Mouse (Mus musculus): ENCODE measurements around the gene Fn1. TPM values are rescaled to one million over a fixed set of nuclear protein-coding genes. Genes with fewer than 3 reads are reported as not detected.

Fn1 gene
- polyA plus RNA-seq, 1 experiment from 2014 or later: 183 TPM

DNA sequence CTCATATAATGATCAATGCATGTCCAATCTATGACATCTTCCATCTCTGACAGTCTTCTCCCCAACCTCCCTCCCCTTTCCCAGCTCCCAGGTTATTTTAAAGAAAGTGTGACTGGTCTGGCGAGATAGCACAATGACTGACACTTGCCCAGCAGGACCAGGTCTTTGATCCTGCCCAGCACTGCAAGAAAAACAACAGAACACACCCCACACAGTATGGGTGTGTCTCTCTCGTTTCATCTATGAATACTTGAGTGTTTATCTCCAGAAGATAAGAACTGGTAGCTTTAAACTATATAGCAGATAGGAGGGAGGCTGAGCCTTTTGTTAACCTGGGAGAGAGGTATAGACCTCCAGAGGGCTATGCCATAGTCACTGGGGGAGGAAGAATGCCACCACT lies 28.3 kb upstream of the Fn1 start:
- H3K9ac ChIP-seq (ENCODE audit: low read length): no peak overlapping the region
- 36% methylated on average over 2 of the region's 2 CpGs for WGBS
- H3K36me3 ChIP-seq (ENCODE audit: control insufficient read depth, insufficient read depth, low read length): no peaks in the 10 kb centered on the region
- no peak for ATAC-seq (ENCODE audit: insufficient read depth, low FRiP score)
- H3K27me3 ChIP-seq (ENCODE audit: control insufficient read depth, insufficient read depth, low read length): no peaks in the 10 kb centered on the region
- H3K27ac ChIP-seq (ENCODE audit: low read length): no peak overlapping the region; the same call in 1 of the 2 replicates
- H3K4me3 ChIP-seq (replicated peaks; ENCODE audit: low read length): no peak overlapping the region
- no peaks in the 10 kb centered on the region for H3K9me3 ChIP-seq (replicated peaks; ENCODE audit: control insufficient read depth, low read length)
- H3K4me2 ChIP-seq (ENCODE audit: low read depth, low read length): no peak overlapping the region
- peaks cover 8% of the 10 kb centered on the region; the same call in 1 of the 2 replicates for H3K4me1 ChIP-seq (ENCODE audit: control insufficient read depth, insufficient read depth, low read length)

DNA sequence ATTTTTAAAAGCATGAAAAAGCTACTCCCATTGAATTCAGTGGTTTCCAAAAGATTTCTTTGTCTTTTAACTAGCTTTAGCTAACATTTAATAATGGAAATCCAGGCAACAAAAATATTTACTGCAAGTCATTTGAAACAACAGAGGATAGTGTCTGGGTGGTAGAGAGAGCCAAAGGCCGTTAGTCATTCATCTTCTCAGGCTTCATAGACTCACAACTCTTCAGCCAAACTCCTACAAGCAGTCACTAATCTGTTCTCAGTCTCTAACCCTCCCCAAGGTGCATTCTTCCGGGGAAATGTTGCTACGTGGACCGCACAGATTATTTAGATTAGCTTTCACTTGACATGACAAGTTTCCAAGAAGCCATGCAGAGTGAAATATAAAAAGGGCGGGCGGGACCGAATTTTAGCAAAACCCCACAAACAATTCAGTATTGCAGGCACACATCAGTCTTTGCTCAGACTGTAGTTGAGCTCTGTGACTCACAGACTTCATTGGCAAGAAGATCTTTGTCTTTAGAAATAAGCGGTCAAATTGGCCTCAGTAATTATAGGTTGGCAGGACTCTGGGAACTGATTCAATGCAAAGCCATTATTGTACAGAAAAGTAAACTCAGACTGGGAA lies 27.2 kb upstream of the Fn1 start:
- Histone ChIP-seq H3K9me3 (replicated peaks; ENCODE audit: control insufficient read depth, low read length) (no peaks in the 10 kb centered on the region), H3K4me1 (ENCODE audit: control insufficient read depth, insufficient read depth, low read length) (peaks cover 8% of the 10 kb centered on the region; the same call in 1 of the 2 replicates), H3K4me2 (ENCODE audit: low read depth, low read length) (no peak overlapping the region), H3K9ac (ENCODE audit: low read length) (no peak overlapping the region), H3K27me3 (ENCODE audit: control insufficient read depth, insufficient read depth, low read length) (no peaks in the 10 kb centered on the region), H3K36me3 (ENCODE audit: control insufficient read depth, insufficient read depth, low read length) (no peaks in the 10 kb centered on the region), H3K4me3 (replicated peaks; ENCODE audit: low read length) (no peak overlapping the region), H3K27ac (ENCODE audit: low read length) (no peak overlapping the region)
- WGBS: 60% methylated on average over 8 of the region's 8 CpGs
- ATAC-seq (ENCODE audit: insufficient read depth, low FRiP score): no peak

DNA sequence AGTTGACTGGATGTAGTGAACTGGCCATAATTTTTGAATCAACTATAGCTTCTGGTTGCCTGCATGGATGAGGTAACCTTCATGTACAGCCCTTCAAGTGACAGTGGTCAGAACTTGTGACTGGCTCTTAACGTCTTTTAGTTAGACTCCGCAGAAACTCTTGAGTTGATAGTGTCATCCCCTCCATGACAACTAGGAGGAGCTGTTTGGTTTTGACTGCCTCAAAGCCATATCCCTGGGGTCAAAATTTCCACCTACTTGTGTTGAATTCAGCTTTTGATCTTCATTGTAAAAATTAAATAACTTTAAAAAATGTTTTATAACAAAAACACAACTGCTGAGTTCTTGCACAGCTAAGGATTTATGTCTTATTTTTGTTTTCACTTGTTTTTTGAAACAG lies 22.4 kb upstream of the Fn1 start:
- Histone ChIP-seq H3K36me3 (ENCODE audit: control insufficient read depth, insufficient read depth, low read length) (no peaks in the 10 kb centered on the region), H3K4me1 (ENCODE audit: control insufficient read depth, insufficient read depth, low read length) (no peaks in the 10 kb centered on the region), H3K27me3 (ENCODE audit: control insufficient read depth, insufficient read depth, low read length) (no peaks in the 10 kb centered on the region), H3K9me3 (replicated peaks; ENCODE audit: control insufficient read depth, low read length) (no peaks in the 10 kb centered on the region), H3K4me2 (ENCODE audit: low read depth, low read length) (no peak overlapping the region), H3K9ac (ENCODE audit: low read length) (no peak overlapping the region), H3K4me3 (replicated peaks; ENCODE audit: low read length) (no peak overlapping the region), H3K27ac (ENCODE audit: low read length) (no peak overlapping the region)
- 78% methylated on average over 2 of the region's 2 CpGs for WGBS
- ATAC-seq (ENCODE audit: insufficient read depth, low FRiP score): no peak

DNA sequence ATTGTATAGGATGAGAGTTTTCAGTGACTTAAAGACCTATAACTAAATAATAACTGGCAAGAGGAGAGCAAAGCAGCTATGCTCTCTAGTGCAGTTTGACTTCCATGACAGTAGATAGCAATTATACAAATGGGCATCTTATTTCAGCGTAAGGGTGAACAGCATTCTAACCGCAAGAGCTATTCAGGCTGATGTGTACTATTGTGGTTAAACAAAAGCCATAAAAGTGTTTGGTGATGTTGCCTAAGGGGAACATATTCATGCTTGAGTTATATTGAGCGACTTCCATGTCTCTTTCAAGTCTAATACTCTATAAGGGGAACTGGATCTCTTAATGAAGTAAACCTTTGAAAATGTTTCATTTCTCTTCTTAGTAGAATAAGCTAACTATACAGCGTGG lies 21.3 kb upstream of the Fn1 start:
- H3K9ac ChIP-seq (ENCODE audit: low read length): no peak overlapping the region
- no peaks in the 10 kb centered on the region for H3K4me1 ChIP-seq (ENCODE audit: control insufficient read depth, insufficient read depth, low read length)
- no peaks in the 10 kb centered on the region for H3K27me3 ChIP-seq (ENCODE audit: control insufficient read depth, insufficient read depth, low read length)
- no peaks in the 10 kb centered on the region for H3K9me3 ChIP-seq (replicated peaks; ENCODE audit: control insufficient read depth, low read length)
- H3K36me3 ChIP-seq (ENCODE audit: control insufficient read depth, insufficient read depth, low read length): no peaks in the 10 kb centered on the region
- 87% methylated on average over 4 of the region's 4 CpGs for WGBS
- no peak overlapping the region for H3K27ac ChIP-seq (ENCODE audit: low read length)
- ATAC-seq (ENCODE audit: insufficient read depth, low FRiP score): no peak
- no peak overlapping the region for H3K4me2 ChIP-seq (ENCODE audit: low read depth, low read length)
- H3K4me3 ChIP-seq (replicated peaks; ENCODE audit: low read length): no peak overlapping the region

DNA sequence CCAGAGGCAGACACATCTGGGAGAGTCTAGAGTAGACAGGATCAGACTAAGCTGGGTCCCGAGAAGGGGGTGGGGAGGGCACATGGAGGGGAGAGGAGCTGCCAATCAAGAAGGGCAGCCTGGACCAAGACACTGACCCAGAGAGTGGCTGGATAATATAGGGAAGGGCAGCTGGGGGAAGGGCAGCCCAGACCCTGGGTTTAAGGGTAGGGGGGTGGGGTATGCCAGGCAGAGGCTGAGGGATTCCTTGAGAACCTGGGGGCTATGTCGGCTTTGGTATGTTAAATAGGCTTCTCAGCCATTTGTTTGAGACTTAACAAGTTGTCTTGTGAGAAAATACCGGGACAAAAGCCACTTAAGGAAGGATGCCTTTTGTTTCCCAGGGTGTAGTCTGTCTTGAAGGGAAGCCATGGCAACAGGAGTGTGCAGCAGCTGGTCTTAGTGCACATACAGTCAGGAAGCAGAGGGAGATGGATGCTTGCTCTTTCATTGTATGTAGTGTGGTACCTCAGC lies 20.5 kb upstream of the Fn1 start:
- Histone ChIP-seq H3K9ac (ENCODE audit: low read length) (no peak overlapping the region), H3K4me3 (replicated peaks; ENCODE audit: low read length) (no peak overlapping the region), H3K4me1 (ENCODE audit: control insufficient read depth, insufficient read depth, low read length) (no peaks in the 10 kb centered on the region), H3K9me3 (replicated peaks; ENCODE audit: control insufficient read depth, low read length) (no peaks in the 10 kb centered on the region), H3K36me3 (ENCODE audit: control insufficient read depth, insufficient read depth, low read length) (no peaks in the 10 kb centered on the region), H3K4me2 (ENCODE audit: low read depth, low read length) (no peak overlapping the region), H3K27ac (ENCODE audit: low read length) (no peak overlapping the region), H3K27me3 (ENCODE audit: control insufficient read depth, insufficient read depth, low read length) (no peaks in the 10 kb centered on the region)
- ATAC-seq (ENCODE audit: insufficient read depth, low FRiP score): no peak
- 15% methylated on average over 3 of the region's 3 CpGs for WGBS

DNA sequence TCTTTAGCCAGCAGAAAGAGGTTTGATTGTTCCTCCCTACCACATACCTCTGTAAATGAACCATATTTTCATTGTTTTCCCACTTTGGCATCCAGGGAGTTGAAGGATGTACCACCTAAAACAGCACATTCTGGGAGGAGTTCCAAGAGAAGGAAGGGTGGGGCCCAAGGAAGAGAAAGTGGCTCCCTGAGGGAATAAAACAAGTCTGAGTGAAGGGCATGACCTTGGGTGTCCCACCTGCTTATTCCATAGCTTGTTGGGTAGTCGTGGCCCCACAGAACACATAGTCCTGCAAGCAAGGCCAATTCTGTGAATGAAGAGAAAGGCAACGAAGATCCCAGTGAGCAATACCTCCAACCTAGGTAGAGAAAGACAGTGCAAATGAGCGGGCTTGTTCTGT lies 19.3 kb upstream of the Fn1 start:
- WGBS: 87% methylated on average over 3 of the region's 3 CpGs
- ATAC-seq (ENCODE audit: insufficient read depth, low FRiP score): no peak
- H3K27me3 ChIP-seq (ENCODE audit: control insufficient read depth, insufficient read depth, low read length): no peaks in the 10 kb centered on the region

DNA sequence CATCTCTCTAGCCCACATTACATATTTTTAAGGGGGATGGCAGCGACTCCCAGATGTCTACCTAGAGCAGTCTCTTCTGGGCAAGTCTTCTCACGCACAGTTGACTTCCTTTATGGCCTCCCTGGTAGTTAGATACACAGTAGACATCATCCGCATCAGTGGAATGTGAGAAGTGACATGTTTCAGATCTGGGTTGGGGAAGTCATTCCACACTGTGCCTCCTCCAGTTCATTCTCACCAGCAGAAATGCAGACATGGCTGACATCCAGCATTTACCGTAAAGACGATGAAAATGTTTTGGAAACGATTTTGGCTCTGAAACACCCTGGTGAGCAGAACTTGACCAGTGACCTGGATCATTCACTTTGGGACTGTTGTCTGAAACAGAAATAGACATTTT lies 10.2 kb upstream of the Fn1 start:
- no peak overlapping the region for H3K4me3 ChIP-seq (replicated peaks; ENCODE audit: low read length)
- H3K27me3 ChIP-seq (ENCODE audit: control insufficient read depth, insufficient read depth, low read length): no peaks in the 10 kb centered on the region
- H3K36me3 ChIP-seq (ENCODE audit: control insufficient read depth, insufficient read depth, low read length): no peaks in the 10 kb centered on the region
- no peak for ATAC-seq (ENCODE audit: insufficient read depth, low FRiP score)
- H3K4me1 ChIP-seq (ENCODE audit: control insufficient read depth, insufficient read depth, low read length): no peaks in the 10 kb centered on the region
- 91% methylated on average over 6 of the region's 6 CpGs for WGBS
- H3K9ac ChIP-seq (ENCODE audit: low read length): no peak overlapping the region
- no peak overlapping the region for H3K27ac ChIP-seq (ENCODE audit: low read length)
- no peaks in the 10 kb centered on the region for H3K9me3 ChIP-seq (replicated peaks; ENCODE audit: control insufficient read depth, low read length)
- no peak overlapping the region for H3K4me2 ChIP-seq (ENCODE audit: low read depth, low read length)

More for the DNA sequence above, 19.3 kb upstream of the Fn1 start:
- no peaks in the 10 kb centered on the region for H3K36me3 ChIP-seq (ENCODE audit: control insufficient read depth, insufficient read depth, low read length)
- no peak overlapping the region for H3K9ac ChIP-seq (ENCODE audit: low read length)
- H3K4me3 ChIP-seq (replicated peaks; ENCODE audit: low read length): no peak overlapping the region
- H3K27ac ChIP-seq (ENCODE audit: low read length): no peak overlapping the region
- H3K4me1 ChIP-seq (ENCODE audit: control insufficient read depth, insufficient read depth, low read length): no peaks in the 10 kb centered on the region
- H3K9me3 ChIP-seq (replicated peaks; ENCODE audit: control insufficient read depth, low read length): no peaks in the 10 kb centered on the region
- H3K4me2 ChIP-seq (ENCODE audit: low read depth, low read length): no peak overlapping the region

DNA sequence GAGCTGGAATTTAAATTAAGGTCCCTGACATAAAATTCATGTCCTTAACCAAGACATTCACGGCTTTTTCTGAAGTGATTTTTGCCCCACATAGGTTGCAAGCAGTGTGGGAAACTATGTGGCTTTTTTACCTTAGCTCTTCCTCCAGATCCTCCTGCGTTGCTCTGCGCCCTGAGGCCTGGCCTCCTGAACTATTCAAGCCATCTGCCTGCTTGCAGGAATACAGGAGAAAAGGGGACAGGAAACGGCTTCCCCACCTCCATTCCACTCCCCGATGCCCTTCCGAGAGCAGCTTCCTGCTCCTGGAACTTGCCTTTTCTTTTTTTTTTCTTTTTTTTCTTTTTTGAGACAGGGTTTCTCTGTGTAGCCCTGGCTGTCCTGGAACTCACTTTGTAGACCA lies 5.6 kb upstream of the Fn1 start:
- Histone ChIP-seq H3K4me1 (ENCODE audit: control insufficient read depth, insufficient read depth, low read length) (no peaks in the 10 kb centered on the region), H3K27me3 (ENCODE audit: control insufficient read depth, insufficient read depth, low read length) (no peaks in the 10 kb centered on the region), H3K27ac (ENCODE audit: low read length) (no peak overlapping the region), H3K36me3 (ENCODE audit: control insufficient read depth, insufficient read depth, low read length) (no peaks in the 10 kb centered on the region), H3K4me2 (ENCODE audit: low read depth, low read length) (no peak overlapping the region), H3K9ac (ENCODE audit: low read length) (no peak overlapping the region), H3K4me3 (replicated peaks; ENCODE audit: low read length) (no peak overlapping the region), H3K9me3 (replicated peaks; ENCODE audit: control insufficient read depth, low read length) (no peaks in the 10 kb centered on the region)
- no peak for ATAC-seq (ENCODE audit: insufficient read depth, low FRiP score)
- 65% methylated on average over 6 of the region's 6 CpGs for WGBS

DNA sequence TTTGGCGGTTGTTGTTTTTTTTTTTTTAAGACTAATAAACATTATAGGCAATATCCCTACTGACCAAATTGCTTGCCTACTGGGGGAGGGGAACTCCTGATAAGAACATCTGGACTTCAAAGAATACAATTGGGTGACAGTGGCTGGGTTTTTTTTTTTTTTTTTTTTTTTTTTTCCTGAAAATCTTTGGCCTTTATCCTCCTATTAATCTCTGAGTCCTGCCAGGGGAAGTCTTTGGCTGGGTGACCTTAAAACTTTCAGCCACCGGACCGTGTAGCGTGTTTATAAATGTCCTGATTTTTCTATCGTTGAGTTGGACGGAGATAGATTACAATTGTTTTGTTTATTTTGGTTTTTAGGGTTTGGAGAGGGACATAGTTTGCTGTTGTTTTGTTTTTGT lies 3.3 kb upstream of the Fn1 start:
- H3K27me3 ChIP-seq (ENCODE audit: control insufficient read depth, insufficient read depth, low read length): no peaks in the 10 kb centered on the region
- no peak overlapping the region for H3K4me2 ChIP-seq (ENCODE audit: low read depth, low read length)
- no peak overlapping the region for H3K27ac ChIP-seq (ENCODE audit: low read length)
- H3K4me3 ChIP-seq (replicated peaks; ENCODE audit: low read length): no peak overlapping the region
- H3K9me3 ChIP-seq (replicated peaks; ENCODE audit: control insufficient read depth, low read length): no peaks in the 10 kb centered on the region
- H3K9ac ChIP-seq (ENCODE audit: low read length): no peak overlapping the region
- no peaks in the 10 kb centered on the region for H3K36me3 ChIP-seq (ENCODE audit: control insufficient read depth, insufficient read depth, low read length)
- 50% methylated on average over 6 of the region's 6 CpGs for WGBS
- no peak for ATAC-seq (ENCODE audit: insufficient read depth, low FRiP score)
- no peaks in the 10 kb centered on the region for H3K4me1 ChIP-seq (ENCODE audit: control insufficient read depth, insufficient read depth, low read length)
